Mouse (Mus musculus): ENCODE data around the gene H2al1f. TPM values are rescaled to one million over a fixed set of nuclear protein-coding genes. Genes with fewer than 3 reads are reported as not detected.
"Not testable (repeated sequence)": the region's sequence is repeated elsewhere in the genome, so short reads cannot be mapped to it uniquely, and the experiment has no call there.

The H2al1f gene
- polyA plus RNA-seq, 2 experiments: not detected

DNA sequence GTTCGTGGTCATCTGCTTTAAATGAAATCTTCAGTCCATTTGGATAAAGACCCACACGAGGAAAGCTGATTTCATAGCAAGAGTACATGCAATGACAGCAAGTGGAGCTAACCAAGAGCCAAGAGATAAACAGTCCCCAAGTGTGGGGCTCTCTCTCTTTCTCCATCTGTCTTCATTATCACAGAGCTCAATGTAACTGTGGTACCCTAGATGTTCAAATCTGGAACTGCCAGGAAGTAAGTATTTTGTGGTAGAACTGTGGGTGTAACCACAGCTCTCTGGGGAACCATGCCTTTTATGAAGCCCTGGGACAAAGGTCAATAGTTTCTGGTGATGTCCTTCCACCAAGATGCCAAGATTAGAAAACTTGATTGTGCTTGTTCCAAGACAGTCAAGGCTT, 34.2 kb upstream of the H2al1f start:
- H3K4me1 ChIP-seq (replicated peaks; ENCODE audit: control insufficient read depth in 2 of 2, insufficient read depth in 2 of 2, low read length in 1 of 2): no peaks in the 10 kb centered on the region
- no peak overlapping the region for H3K27ac ChIP-seq
- H3K27me3 ChIP-seq (ENCODE audit: control insufficient read depth, insufficient read depth, low read length): no peaks in the 10 kb centered on the region
- H3K9ac ChIP-seq (replicated peaks): no peak overlapping the region
- ATAC-seq (ENCODE audit: insufficient read depth): no peak
- H3K36me3 ChIP-seq (replicated peaks; ENCODE audit: control insufficient read depth, insufficient read depth, low read depth): no peaks in the 10 kb centered on the region
- H3K9me3 ChIP-seq (ENCODE audit: control insufficient read depth, low read length): no peaks in the 10 kb centered on the region
- H3K4me3 ChIP-seq (ENCODE audit: insufficient read depth in 1 of 2, low read depth in 2 of 2, low read length in 2 of 2): no peak overlapping the region
- no peak for DNase-seq (ENCODE audit: low read depth in 3 of 3, low spot score in 3 of 3)
- WGBS (ENCODE audit: insufficient replicate concordance): 34% methylated on average over 2 of the region's 2 CpGs
- no peak overlapping the region for H3K4me2 ChIP-seq (ENCODE audit: low read depth)
- TF ChIP-seq EP300 (IDR thresholded peaks at IDR 0.05; ENCODE audit: low read depth) (no peak), CTCF (IDR thresholded peaks at IDR 0.05; ENCODE audit: low read depth) (no peak)

DNA sequence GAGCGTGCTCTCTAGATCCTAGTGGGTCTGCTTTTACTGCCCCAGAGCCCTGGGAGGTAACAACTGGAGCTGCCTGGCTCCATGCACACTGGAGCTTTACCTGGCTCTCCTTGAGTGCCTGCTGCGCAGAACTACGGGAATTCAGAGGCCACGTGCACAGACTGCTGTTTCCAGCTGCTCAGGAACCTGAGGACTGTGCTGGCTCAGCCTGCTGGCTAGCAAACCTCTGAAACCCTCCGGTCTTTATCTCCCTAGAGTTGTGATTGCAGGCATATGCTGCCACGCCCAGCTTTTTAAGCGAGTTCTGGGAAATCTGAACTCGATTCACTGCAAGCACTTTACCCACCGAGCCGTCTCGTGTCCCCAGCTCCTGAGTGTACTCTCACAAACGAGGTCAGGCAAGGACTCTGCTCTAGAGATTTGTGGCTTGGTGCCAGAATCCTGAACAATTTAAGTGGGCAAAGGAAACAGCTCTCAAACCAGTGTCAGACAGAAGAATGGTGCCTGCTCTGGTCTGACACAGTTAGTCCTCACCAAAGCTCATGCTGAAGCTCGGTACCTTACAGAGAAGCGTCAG, 26.6 kb upstream of the H2al1f start:
- TF ChIP-seq EP300 (IDR thresholded peaks at IDR 0.05; ENCODE audit: low read depth) (no peak), CTCF (IDR thresholded peaks at IDR 0.05; ENCODE audit: low read depth) (no peak)
- Histone ChIP-seq H3K4me1 (replicated peaks; ENCODE audit: control insufficient read depth in 2 of 2, insufficient read depth in 2 of 2, low read length in 1 of 2) (no peaks in the 10 kb centered on the region), H3K27ac (no peak overlapping the region), H3K4me3 (ENCODE audit: insufficient read depth in 1 of 2, low read depth in 2 of 2, low read length in 2 of 2) (no peak overlapping the region), H3K4me2 (ENCODE audit: low read depth) (no peak overlapping the region), H3K36me3 (replicated peaks; ENCODE audit: control insufficient read depth, insufficient read depth, low read depth) (no peaks in the 10 kb centered on the region), H3K9me3 (ENCODE audit: control insufficient read depth, low read length) (no peaks in the 10 kb centered on the region), H3K27me3 (ENCODE audit: control insufficient read depth, insufficient read depth, low read length) (no peaks in the 10 kb centered on the region), H3K9ac (replicated peaks) (no peak overlapping the region)
- ATAC-seq (ENCODE audit: insufficient read depth) (no peak), DNase-seq (ENCODE audit: low read depth in 3 of 3, low spot score in 3 of 3) (no peak)
- 44% methylated on average over 14 of the region's 14 CpGs for WGBS (ENCODE audit: insufficient replicate concordance)

DNA sequence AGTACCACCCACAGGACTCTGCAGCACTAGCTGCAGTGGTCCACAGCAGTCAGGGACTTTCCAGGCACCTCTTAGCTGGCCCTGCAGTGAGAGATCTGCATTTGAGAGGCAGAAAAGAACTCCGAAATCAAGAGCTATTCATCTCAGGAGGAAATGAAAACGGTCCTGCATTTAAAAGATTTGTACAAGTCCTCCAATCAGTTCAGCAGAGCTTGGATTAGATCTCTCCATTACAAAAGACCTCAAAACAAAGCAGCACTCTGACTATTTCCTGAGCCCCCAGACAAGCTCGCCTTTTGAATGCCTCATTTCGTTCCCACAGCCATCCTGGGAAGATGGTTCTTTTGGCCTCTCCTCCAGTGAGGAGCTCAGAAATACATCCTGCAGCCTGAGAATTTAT, 25.7 kb upstream of the H2al1f start:
- no peaks in the 10 kb centered on the region for H3K9me3 ChIP-seq (ENCODE audit: control insufficient read depth, low read length)
- 32% methylated on average over 4 of the region's 4 CpGs for WGBS (ENCODE audit: insufficient replicate concordance)
- H3K4me1 ChIP-seq (replicated peaks; ENCODE audit: control insufficient read depth in 2 of 2, insufficient read depth in 2 of 2, low read length in 1 of 2): no peaks in the 10 kb centered on the region
- H3K27me3 ChIP-seq (ENCODE audit: control insufficient read depth, insufficient read depth, low read length): no peaks in the 10 kb centered on the region
- TF ChIP-seq CTCF (IDR thresholded peaks at IDR 0.05; ENCODE audit: low read depth) (no peak), EP300 (IDR thresholded peaks at IDR 0.05; ENCODE audit: low read depth) (no peak)
- ATAC-seq (ENCODE audit: insufficient read depth): no peak
- H3K27ac ChIP-seq: no peak overlapping the region
- H3K4me2 ChIP-seq (ENCODE audit: low read depth): no peak overlapping the region
- H3K9ac ChIP-seq (replicated peaks): no peak overlapping the region
- DNase-seq (ENCODE audit: low read depth in 3 of 3, low spot score in 3 of 3): no peak
- H3K36me3 ChIP-seq (replicated peaks; ENCODE audit: control insufficient read depth, insufficient read depth, low read depth): no peaks in the 10 kb centered on the region
- no peak overlapping the region for H3K4me3 ChIP-seq (ENCODE audit: insufficient read depth in 1 of 2, low read depth in 2 of 2, low read length in 2 of 2)

DNA sequence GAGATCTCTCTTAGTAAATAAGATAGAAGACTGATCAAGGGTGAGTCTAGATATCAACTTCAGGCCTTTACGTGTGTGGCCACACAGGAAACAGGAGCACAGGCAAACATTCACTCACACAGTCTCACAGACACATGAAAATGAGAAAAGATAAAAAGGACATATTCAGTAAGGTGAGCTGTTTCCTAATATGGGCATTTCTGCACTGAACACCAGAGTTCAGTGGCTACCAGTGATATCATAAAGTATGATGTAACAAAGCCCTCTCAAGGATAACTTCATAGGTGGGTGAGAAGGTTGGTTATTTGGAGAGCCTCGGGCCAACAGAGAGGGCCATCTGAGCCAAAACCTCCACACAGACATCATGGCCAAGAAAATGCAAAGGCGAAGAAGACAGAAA, 16.0 kb upstream of the H2al1f start, which contains the start of gene H2al1a:
Gene H2al1a, plus strand, starts transcription at position 301 of the 400 bp plus-strand sequence.
- not testable (repeated sequence) for H3K4me2 ChIP-seq (ENCODE audit: low read depth); DNase-seq (ENCODE audit: low read depth in 3 of 3, low spot score in 3 of 3); ATAC-seq (ENCODE audit: insufficient read depth); H3K27me3 ChIP-seq (ENCODE audit: control insufficient read depth, insufficient read depth, low read length); H3K4me3 ChIP-seq (ENCODE audit: insufficient read depth in 1 of 2, low read depth in 2 of 2, low read length in 2 of 2); H3K9ac ChIP-seq (replicated peaks); H3K9me3 ChIP-seq (ENCODE audit: control insufficient read depth, low read length); H3K4me1 ChIP-seq (replicated peaks; ENCODE audit: control insufficient read depth in 2 of 2, insufficient read depth in 2 of 2, low read length in 1 of 2); H3K27ac ChIP-seq; H3K36me3 ChIP-seq (replicated peaks; ENCODE audit: control insufficient read depth, insufficient read depth, low read depth)
- no CpG with 5 or more reads among the region's 3 CpGs for WGBS (ENCODE audit: insufficient replicate concordance)

DNA sequence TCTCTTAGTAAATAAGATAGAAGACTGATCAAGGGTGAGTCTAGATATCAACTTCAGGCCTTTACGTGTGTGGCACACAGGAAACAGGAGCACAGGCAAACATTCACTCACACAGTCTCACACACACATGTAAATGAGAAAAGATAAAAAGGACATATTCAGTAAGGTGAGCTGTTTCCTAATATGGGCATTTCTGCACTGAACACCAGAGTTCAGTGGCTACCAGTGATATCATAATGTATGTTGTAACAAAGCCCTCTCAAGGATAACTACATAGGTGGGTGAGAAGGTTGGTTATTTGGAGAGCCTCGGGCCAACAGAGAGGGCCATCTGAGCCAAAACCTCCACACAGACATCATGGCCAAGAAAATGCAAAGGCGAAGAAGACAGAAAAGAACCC, 12.8 kb upstream of the H2al1f start, which contains the start of gene H2al1b:
Gene H2al1b, plus strand, starts transcription at position 301 of the 400 bp plus-strand sequence.
- not testable (repeated sequence) for H3K27me3 ChIP-seq (ENCODE audit: control insufficient read depth, insufficient read depth, low read length); H3K4me2 ChIP-seq (ENCODE audit: low read depth)

DNA sequence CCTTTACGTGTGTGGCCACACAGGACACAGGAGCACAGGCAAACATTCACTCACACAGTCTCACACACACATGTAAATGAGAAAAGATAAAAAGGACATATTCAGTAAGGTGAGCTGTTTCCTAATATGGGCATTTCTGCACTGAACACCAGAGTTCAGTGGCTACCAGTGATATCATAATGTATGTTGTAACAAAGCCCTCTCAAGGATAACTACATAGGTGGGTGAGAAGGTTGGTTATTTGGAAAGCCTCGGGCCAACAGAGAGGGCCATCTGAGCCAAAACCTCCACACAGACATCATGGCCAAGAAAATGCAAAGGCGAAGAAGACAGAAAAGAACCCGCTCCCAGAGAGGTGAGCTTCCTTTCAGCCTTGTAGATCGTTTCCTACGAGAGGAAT, 9.6 kb upstream of the H2al1f start, which contains the start of gene H2al1c:
Gene H2al1c, plus strand, starts transcription at position 301 of the 400 bp plus-strand sequence.
- not testable (repeated sequence) for H3K4me1 ChIP-seq (replicated peaks; ENCODE audit: control insufficient read depth in 2 of 2, insufficient read depth in 2 of 2, low read length in 1 of 2); H3K4me2 ChIP-seq (ENCODE audit: low read depth); H3K9ac ChIP-seq (replicated peaks); ATAC-seq (ENCODE audit: insufficient read depth); H3K4me3 ChIP-seq (ENCODE audit: insufficient read depth in 1 of 2, low read depth in 2 of 2, low read length in 2 of 2); H3K27me3 ChIP-seq (ENCODE audit: control insufficient read depth, insufficient read depth, low read length); DNase-seq (ENCODE audit: low read depth in 3 of 3, low spot score in 3 of 3); H3K36me3 ChIP-seq (replicated peaks; ENCODE audit: control insufficient read depth, insufficient read depth, low read depth); H3K9me3 ChIP-seq (ENCODE audit: control insufficient read depth, low read length); H3K27ac ChIP-seq
- WGBS (ENCODE audit: insufficient replicate concordance): 55% methylated on average over 1 of the region's 6 CpGs

More for the DNA sequence above, 12.8 kb upstream of the H2al1f start, which contains the start of gene H2al1b:
- not testable (repeated sequence) for H3K36me3 ChIP-seq (replicated peaks; ENCODE audit: control insufficient read depth, insufficient read depth, low read depth); H3K9me3 ChIP-seq (ENCODE audit: control insufficient read depth, low read length); H3K27ac ChIP-seq; H3K4me3 ChIP-seq (ENCODE audit: insufficient read depth in 1 of 2, low read depth in 2 of 2, low read length in 2 of 2); ATAC-seq (ENCODE audit: insufficient read depth); DNase-seq (ENCODE audit: low read depth in 3 of 3, low spot score in 3 of 3); H3K4me1 ChIP-seq (replicated peaks; ENCODE audit: control insufficient read depth in 2 of 2, insufficient read depth in 2 of 2, low read length in 1 of 2); H3K9ac ChIP-seq (replicated peaks)
- 81% methylated on average over 1 of the region's 3 CpGs for WGBS (ENCODE audit: insufficient replicate concordance)

DNA sequence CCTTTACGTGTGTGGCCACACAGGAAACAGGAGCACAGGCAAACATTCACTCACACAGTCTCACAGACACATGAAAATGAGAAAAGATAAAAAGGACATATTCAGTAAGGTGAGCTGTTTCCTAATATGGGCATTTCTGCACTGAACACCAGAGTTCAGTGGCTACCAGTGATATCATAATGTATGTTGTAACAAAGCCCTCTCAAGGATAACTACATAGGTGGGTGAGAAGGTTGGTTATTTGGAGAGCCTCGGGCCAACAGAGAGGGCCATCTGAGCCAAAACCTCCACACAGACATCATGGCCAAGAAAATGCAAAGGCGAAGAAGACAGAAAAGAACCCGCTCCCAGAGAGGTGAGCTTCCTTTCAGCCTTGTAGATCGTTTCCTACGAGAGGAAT, 6.4 kb upstream of the H2al1f start, which contains the start of gene H2al1d:
Gene H2al1d, plus strand, starts transcription at position 301 of the 400 bp plus-strand sequence.
- H3K9ac ChIP-seq (replicated peaks); DNase-seq (ENCODE audit: low read depth in 3 of 3, low spot score in 3 of 3); H3K4me2 ChIP-seq (ENCODE audit: low read depth); H3K27me3 ChIP-seq (ENCODE audit: control insufficient read depth, insufficient read depth, low read length); H3K9me3 ChIP-seq (ENCODE audit: control insufficient read depth, low read length); H3K36me3 ChIP-seq (replicated peaks; ENCODE audit: control insufficient read depth, insufficient read depth, low read depth); H3K4me1 ChIP-seq (replicated peaks; ENCODE audit: control insufficient read depth in 2 of 2, insufficient read depth in 2 of 2, low read length in 1 of 2); ATAC-seq (ENCODE audit: insufficient read depth); H3K4me3 ChIP-seq (ENCODE audit: insufficient read depth in 1 of 2, low read depth in 2 of 2, low read length in 2 of 2); H3K27ac ChIP-seq: not testable (repeated sequence)
- WGBS (ENCODE audit: insufficient replicate concordance): no CpG with 5 or more reads among the region's 6 CpGs

DNA sequence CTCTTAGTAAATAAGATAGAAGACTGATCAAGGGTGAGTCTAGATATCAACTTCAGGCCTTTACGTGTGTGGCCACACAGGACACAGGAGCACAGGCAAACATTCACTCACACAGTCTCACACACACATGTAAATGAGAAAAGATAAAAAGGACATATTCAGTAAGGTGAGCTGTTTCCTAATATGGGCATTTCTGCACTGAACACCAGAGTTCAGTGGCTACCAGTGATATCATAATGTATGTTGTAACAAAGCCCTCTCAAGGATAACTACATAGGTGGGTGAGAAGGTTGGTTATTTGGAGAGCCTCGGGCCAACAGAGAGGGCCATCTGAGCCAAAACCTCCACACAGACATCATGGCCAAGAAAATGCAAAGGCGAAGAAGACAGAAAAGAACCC, 3.3 kb upstream of the H2al1f start, which contains the start of gene H2al1e:
Gene H2al1e, plus strand, starts transcription at position 301 of the 400 bp plus-strand sequence.
- H3K27ac ChIP-seq; H3K9ac ChIP-seq (replicated peaks); H3K4me2 ChIP-seq (ENCODE audit: low read depth); H3K27me3 ChIP-seq (ENCODE audit: control insufficient read depth, insufficient read depth, low read length); ATAC-seq (ENCODE audit: insufficient read depth); H3K9me3 ChIP-seq (ENCODE audit: control insufficient read depth, low read length); H3K4me1 ChIP-seq (replicated peaks; ENCODE audit: control insufficient read depth in 2 of 2, insufficient read depth in 2 of 2, low read length in 1 of 2); H3K36me3 ChIP-seq (replicated peaks; ENCODE audit: control insufficient read depth, insufficient read depth, low read depth); H3K4me3 ChIP-seq (ENCODE audit: insufficient read depth in 1 of 2, low read depth in 2 of 2, low read length in 2 of 2); DNase-seq (ENCODE audit: low read depth in 3 of 3, low spot score in 3 of 3): not testable (repeated sequence)
- no CpG with 5 or more reads among the region's 3 CpGs for WGBS (ENCODE audit: insufficient replicate concordance)
